8 mouse cellular contexts compared by ENCODE assay signal in the genomic region with DNA sequence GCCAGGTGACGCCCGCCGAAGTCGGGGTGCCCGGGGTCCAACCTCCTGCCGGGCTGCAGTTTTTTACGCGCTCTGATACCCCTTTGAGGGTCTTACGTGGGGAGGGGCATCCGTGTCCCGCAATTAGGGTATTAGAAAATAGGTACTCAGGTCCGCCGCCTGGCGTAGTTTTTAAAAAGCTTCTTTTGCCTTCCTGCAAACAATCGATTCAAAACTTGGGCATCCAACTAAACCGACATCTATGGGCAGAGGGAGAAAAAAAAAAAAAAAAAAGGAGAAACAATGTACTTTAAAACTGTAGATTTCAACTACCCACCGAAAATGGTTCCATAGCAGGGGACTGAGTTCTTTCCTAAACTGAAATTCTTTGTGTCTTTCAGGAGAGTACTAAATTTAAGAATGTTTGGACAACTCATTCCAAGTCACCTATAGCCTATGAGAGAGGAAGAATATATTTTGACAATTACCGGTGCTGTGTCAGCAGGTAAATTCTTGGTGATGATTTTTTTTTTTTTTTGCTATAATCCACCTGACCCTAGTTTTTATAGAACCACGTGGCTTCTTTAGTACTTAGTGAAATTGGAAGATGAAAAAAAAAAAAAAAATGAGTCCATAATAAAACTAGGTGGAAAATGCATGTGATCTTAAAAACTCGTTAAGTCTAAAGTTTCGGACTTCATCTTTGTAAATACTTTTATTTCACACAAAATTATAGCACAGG. TPM values are rescaled to one million over a fixed set of nuclear protein-coding genes. Genes with fewer than 3 reads are reported as not detected.
DNase-seq lines count a peak whose midpoint lies in the region; ATAC-seq and TF ChIP-seq lines count a peak whose summit lies in the region.

No protein-coding gene starts in this region.

- in situ Hi-C loops in Patski (cut with MboI; ENCODE audit: low pct_unique_long_range_greater_than_20kb) = no loop called here

- H3K9me3 ChIP-seq in heart, postnatal 0 days (replicated peaks; ENCODE audit: control insufficient read depth, low read length) = no peaks in the 10 kb centered on the region
- no peaks in the 10 kb centered on the region for H3K9me3 ChIP-seq in hindbrain, embryonic 11.5 days (ENCODE audit: control insufficient read depth, low read length)
- no peaks in the 10 kb centered on the region for H3K9me3 ChIP-seq in midbrain, embryonic 11.5 days (ENCODE audit: control insufficient read depth, low read length)

- H3K4me1 ChIP-seq in heart, postnatal 0 days (ENCODE audit: control insufficient read depth, insufficient read depth) = peaks cover 8% of the 10 kb centered on the region; the same call in 1 of the 2 replicates
- no peaks in the 10 kb centered on the region for H3K4me1 ChIP-seq in hindbrain, embryonic 11.5 days (replicated peaks; ENCODE audit: control insufficient read depth, insufficient read depth, low read length)
- peaks cover 11% of the 10 kb centered on the region for H3K4me1 ChIP-seq in midbrain, embryonic 11.5 days (ENCODE audit: control insufficient read depth, insufficient read depth, low read length)

- H3K27me3 ChIP-seq in heart, postnatal 0 days (ENCODE audit: control insufficient read depth, insufficient read depth, low read length) = no peaks in the 10 kb centered on the region
- no peaks in the 10 kb centered on the region for H3K27me3 ChIP-seq in Patski
- no peaks in the 10 kb centered on the region for H3K27me3 ChIP-seq in hindbrain, embryonic 11.5 days (ENCODE audit: control insufficient read depth, insufficient read depth, low read length)
- no peaks in the 10 kb centered on the region for H3K27me3 ChIP-seq in midbrain, embryonic 11.5 days (ENCODE audit: control insufficient read depth, insufficient read depth, low read length)

- peak overlapping the region; percentile 85 for H3K4me3 ChIP-seq in heart, postnatal 0 days (ENCODE audit: low read depth, low read length)
- peak overlapping the region; percentile 75 for H3K4me3 ChIP-seq in hindbrain, embryonic 11.5 days (ENCODE audit: low read depth, low read length)
- H3K4me3 ChIP-seq in midbrain, embryonic 11.5 days (ENCODE audit: low read depth, low read length) = peak overlapping the region; percentile 82

- CTCF ChIA-PET in Patski (lab: Charles Lee) = no interaction called here

- H3K9ac ChIP-seq in heart, postnatal 0 days (replicated peaks; ENCODE audit: low read depth, low read length) = peak overlapping the region; percentile 87
- peak overlapping the region; percentile 89 for H3K9ac ChIP-seq in hindbrain, embryonic 11.5 days (ENCODE audit: low read depth, low read length)
- peak overlapping the region; percentile 87 for H3K9ac ChIP-seq in midbrain, embryonic 11.5 days (ENCODE audit: low read length)

- no peak for TF ChIP-seq CTCF in heart, postnatal 0 days (IDR thresholded peaks at IDR 0.05; ENCODE audit: low read depth)
- peak; percentile 45 for TF ChIP-seq CTCF in Patski (IDR thresholded peaks at IDR 0.05)

- whole genome bisulfite sequencing in heart, postnatal 0 days = 13% methylated on average over 21 of the region's 21 CpGs
- WGBS in hindbrain, embryonic 11.5 days = 14% methylated on average over 21 of the region's 21 CpGs
- WGBS in midbrain, embryonic 11.5 days = 14% methylated on average over 21 of the region's 21 CpGs

- peaks cover 23% of the 10 kb centered on the region for H3K36me3 ChIP-seq in heart, postnatal 0 days (replicated peaks; ENCODE audit: control insufficient read depth, insufficient read depth, low read length)
- H3K36me3 ChIP-seq in hindbrain, embryonic 11.5 days (ENCODE audit: control insufficient read depth, insufficient read depth, low read length) = no peaks in the 10 kb centered on the region
- no peaks in the 10 kb centered on the region for H3K36me3 ChIP-seq in midbrain, embryonic 11.5 days (ENCODE audit: control insufficient read depth, insufficient read depth, low read length)

- H3K4me2 ChIP-seq in heart, postnatal 0 days (ENCODE audit: low read depth, low read length) = peak overlapping the region; percentile 91
- peak overlapping the region; percentile 74 for H3K4me2 ChIP-seq in hindbrain, embryonic 11.5 days (replicated peaks; ENCODE audit: low read depth, low read length)
- peak overlapping the region; percentile 72 for H3K4me2 ChIP-seq in midbrain, embryonic 11.5 days

- no peak for DNase-seq in heart, postnatal 0 days (ENCODE audit: low spot score)
- DNase-seq in heart, adult 9 months (ENCODE audit: low spot score in 2 of 2) = no peak
- no peak for DNase-seq in Patski (ENCODE audit: low read depth, low spot score)
- DNase-seq in hindbrain, embryonic 11.5 days (ENCODE audit: low spot score) = no peak
- DNase-seq in midbrain, embryonic 11.5 days (ENCODE audit: low spot score, missing footprints) = no peak
- DNase-seq in left cerebral cortex, adult 11 months (ENCODE audit: low spot score) = no peak
- DNase-seq in kidney, adult 8-10 months = no peak

- no peak for ATAC-seq in heart, postnatal 0 days (ENCODE audit: insufficient read depth, low read depth)
- no peak for ATAC-seq in Patski
- no peak for ATAC-seq in hindbrain, embryonic 11.5 days (ENCODE audit: low FRiP score)
- no peak for ATAC-seq in midbrain, embryonic 11.5 days (ENCODE audit: low FRiP score)
- no peak for ATAC-seq in monocyte, adult 5-6 weeks (replicated peaks; ENCODE audit: insufficient number of reproducible peaks, low FRiP score, low TSS enrichment, poor library complexity, severe bottlenecking)

- H3K27ac ChIP-seq in heart, postnatal 0 days (ENCODE audit: low read depth) = peak overlapping the region; percentile 93
- H3K27ac ChIP-seq in hindbrain, embryonic 11.5 days (ENCODE audit: low read depth, low read length) = peak overlapping the region; percentile 91
- peak overlapping the region; percentile 88 for H3K27ac ChIP-seq in midbrain, embryonic 11.5 days (ENCODE audit: low read depth, low read length)

- POLR2A ChIA-PET in Patski (lab: Charles Lee) = no interaction called here

- TF ChIP-seq EP300 in heart, postnatal 0 days (IDR thresholded peaks at IDR 0.05; ENCODE audit: low read depth) = no peak

RNA-seq across cellular contexts. Expression of gene Mettl8, which starts 0.9 kb away (rescaled TPM):
- total RNA-seq in heart, postnatal 0 days (2014; rRNA removed; ENCODE audit: low replicate concordance) = 1.2 and 11.0 TPM in 2 replicates
- 5.0 and 5.7 TPM in 2 replicates for polyA plus RNA-seq in heart, postnatal 0 days (2015; fragmentation: Nextera tagmentation; extraction: Ambion mirVana)
- polyA plus RNA-seq in Patski (2021) = 12.6 TPM
- polyA plus RNA-seq in hindbrain, embryonic 11.5 days (2014; fragmentation: Nextera tagmentation; extraction: Ambion mirVana) = 25.1 and 26.1 TPM in 2 replicates
- 22.3 and 22.8 TPM in 2 replicates for polyA plus RNA-seq in midbrain, embryonic 11.5 days (2014; fragmentation: Nextera tagmentation; extraction: Ambion mirVana)
- total RNA-seq in monocyte, adult 5-6 weeks (2017) = 7.7 to 24.9 TPM (median 8.8 TPM) in 3 replicates

RNA-seq across cellular contexts. Expression of gene Dcaf17, which starts 1.1 kb away (rescaled TPM):
- 7.7 and 7.9 TPM in 2 replicates for total RNA-seq in heart, postnatal 0 days (2014; rRNA removed; ENCODE audit: low replicate concordance)
- 12.3 and 13.6 TPM in 2 replicates for polyA plus RNA-seq in heart, postnatal 0 days (2015; fragmentation: Nextera tagmentation; extraction: Ambion mirVana)
- polyA plus RNA-seq in Patski (2021) = 11.1 TPM
- polyA plus RNA-seq in hindbrain, embryonic 11.5 days (2014; fragmentation: Nextera tagmentation; extraction: Ambion mirVana) = 40.8 and 42.4 TPM in 2 replicates
- 40.5 and 43.4 TPM in 2 replicates for polyA plus RNA-seq in midbrain, embryonic 11.5 days (2014; fragmentation: Nextera tagmentation; extraction: Ambion mirVana)
- 10.7 to 18.0 TPM (median 13.4 TPM) in 3 replicates for total RNA-seq in monocyte, adult 5-6 weeks (2017)
